Mouse (Mus musculus) heart, postnatal 0 days (tissue): Measurements from ENCODE around the gene Gm5415.
"Not testable (repeated sequence)": the region's sequence is repeated elsewhere in the genome, so short reads cannot be mapped to it uniquely, and the experiment has no call there.

ENCODE experiments used
- CTCF ChIP-seq: IDR thresholded peaks from 2 replicates; pipeline ENCODE4 v1.5.1; 2016; ENCODE audit warnings: antibody characterized with exemption, control low read depth, low read depth
- EP300 ChIP-seq: IDR thresholded peaks from 2 replicates; pipeline ENCODE4 v1.6.1; 2016; ENCODE audit warnings: antibody characterized with exemption, low read depth

- not testable (repeated sequence) for TF ChIP-seq CTCF, EP300
These were observed at the start of gene Gm5415 for GRCm38 (mm10) chr1:32547194-32547593.
